ENCODE assay signal across 8 mouse cellular contexts in the genomic region with DNA sequence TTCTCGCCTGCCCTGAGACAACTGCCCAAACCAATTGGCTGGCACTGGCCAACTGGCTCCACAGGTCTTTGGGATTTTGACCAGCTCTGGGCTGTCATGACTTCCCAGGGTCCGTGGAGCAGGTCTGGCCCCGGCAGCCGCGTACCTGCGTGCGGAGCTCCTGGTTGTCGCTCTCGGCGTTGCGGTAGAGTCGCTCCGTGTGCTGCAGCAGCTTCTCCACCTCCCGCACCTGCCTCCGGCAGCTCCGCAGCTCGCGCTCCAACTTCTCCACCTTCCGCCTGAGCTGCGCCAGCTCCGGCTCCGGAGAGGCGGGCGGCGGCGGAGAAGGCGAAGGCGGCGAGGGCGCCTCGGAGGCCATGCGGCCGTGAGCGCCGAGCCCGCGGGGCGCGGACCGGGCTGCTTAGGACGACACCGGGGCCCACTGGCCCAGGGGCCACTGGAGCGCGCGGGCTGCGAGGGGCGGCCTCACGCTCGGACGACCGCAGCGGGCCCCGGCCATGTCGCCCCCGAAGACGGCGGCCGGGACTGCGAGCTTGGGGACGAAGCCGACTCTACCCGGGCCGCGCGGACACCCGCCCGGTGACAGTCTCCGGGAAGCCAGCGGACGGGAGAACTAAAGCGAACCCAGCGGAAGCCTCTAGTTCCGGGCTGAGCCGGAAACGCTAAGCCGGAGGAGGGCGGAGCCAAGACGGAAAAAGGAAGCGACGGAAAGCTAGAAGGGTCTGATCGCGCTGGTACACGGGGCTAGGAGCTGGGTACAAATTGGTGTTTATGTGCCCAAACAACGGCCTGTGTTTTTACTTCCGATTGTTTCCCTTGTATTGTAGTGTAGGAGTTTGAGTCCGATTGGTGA. TPM values are rescaled to one million over a fixed set of nuclear protein-coding genes. Genes with fewer than 3 reads are reported as not detected.
DNase-seq lines count a peak whose midpoint lies in the region; ATAC-seq and TF ChIP-seq lines count a peak whose summit lies in the region.

Aggf1 (minus strand) TSS at position 652 of the 853 bp plus-strand sequence.

- WGBS in hindbrain, embryonic 13.5 days, result under 1% methylated on average over 86 of the region's 86 CpGs

- CTCF ChIA-PET in Patski (lab: Charles Lee), result interaction anchor here (1.1 to 1.4 kb wide), 2 partner anchors 8 to 19 kb away, joined by 3 to 5 read pairs; no protein-coding TSS in a partner anchor

- DNase-seq in Patski (ENCODE audit: low read depth, low spot score), result peak; percentile 62
- DNase-seq in cerebellum, postnatal 14 days, result peak; percentile 91 to 92
- peak; percentile 80 to 86 for DNase-seq in frontal cortex, postnatal 14 days (ENCODE audit: low spot score in 2 of 2)
- DNase-seq in layer of hippocampus, postnatal 25 days (ENCODE audit: extremely low spot score in 1 of 2, low spot score in 1 of 2), result peak; percentile 81 to 85
- peak; percentile 94 for DNase-seq in lung, postnatal 25 days (ENCODE audit: low spot score)
- peak; percentile 95 for DNase-seq in retina, embryonic 14.5 days (ENCODE audit: low spot score)
- peak; percentile 92 for DNase-seq in thymus, postnatal 4 days

- peak within 1 kb of the TSS; percentile 98 for H3K4me3 ChIP-seq in hindbrain, embryonic 13.5 days

- POLR2A ChIA-PET in Patski (lab: Charles Lee), result interaction anchor here (0.6 to 1.2 kb wide), 2 partner anchors 207 to 346 kb away, joined by 3 to 5 read pairs; no protein-coding TSS in a partner anchor

- no peaks in the 10 kb centered on the region for H3K27me3 ChIP-seq in Patski
- H3K27me3 ChIP-seq in hindbrain, embryonic 13.5 days, result 0 out of 2 replicates have a peak, but pooled peaks cover 5% of the 10 kb centered on the region

- no peak for TF ChIP-seq CTCF in Patski (IDR thresholded peaks at IDR 0.05)

- peaks cover 16% of the 10 kb centered on the region for H3K36me3 ChIP-seq in hindbrain, embryonic 13.5 days

- H3K4me2 ChIP-seq in hindbrain, embryonic 13.5 days, result peak within 1 kb of the TSS; percentile 92

- H3K9me3 ChIP-seq in hindbrain, embryonic 13.5 days, result no peaks in the 10 kb centered on the region

- ATAC-seq in Patski, result peak; percentile 91
- ATAC-seq in hindbrain, embryonic 13.5 days (ENCODE audit: low FRiP score), result peak; percentile 98

- in situ Hi-C loops in Patski (cut with MboI; ENCODE audit: low pct_unique_long_range_greater_than_20kb), result no loop called here

- H3K4me1 ChIP-seq in hindbrain, embryonic 13.5 days (replicated peaks), result peaks cover 18% of the 10 kb centered on the region

- peak within 1 kb of the TSS; percentile 84 for H3K27ac ChIP-seq in hindbrain, embryonic 13.5 days

- H3K9ac ChIP-seq in hindbrain, embryonic 13.5 days, result peak within 1 kb of the TSS; percentile 95

RNA-seq across cellular contexts. Expression of gene Aggf1, which starts in this region (rescaled TPM):
- polyA plus RNA-seq in Patski (2021), result 46.6 TPM
- 39.8 and 41.6 TPM in 2 replicates for polyA plus RNA-seq in hindbrain, embryonic 13.5 days (2015; fragmentation: Nextera tagmentation; extraction: Ambion mirVana)
- 10 to 100 TPM; 49.3 TPM for total RNA-seq in layer of hippocampus, postnatal 25 days (2021)

Comparison
In these comparisons a context has a peak if more than half of its experiments do, and no peak if none do; other contexts are left out.
1. Peak in every context shown above with its lines: DNase-seq, ATAC-seq, H3K4me3 ChIP-seq and H3K27ac ChIP-seq.